Mouse (Mus musculus): Measurements from ENCODE around the gene Dclk3. TPM values are rescaled to one million over a fixed set of nuclear protein-coding genes. Genes with fewer than 3 reads are reported as not detected.

Dclk3 gene
- 10 to 100 TPM; 21.0 to 21.1 TPM for total RNA-seq (2021)

- intact Hi-C loops (cut with DNase I) = no loop called here
- DNase-seq = peak; percentile 24
These were observed at the start of gene Dclk3 for GRCm38 (mm10) chr9:111438904-111439835. Gene Dclk3 (plus strand): TSS chr9:111439081.

GRCm38 (mm10) chr9:111390016-111390415 lies 48.9 kb upstream of the Dclk3 start:
- intact Hi-C loops (cut with DNase I) = no loop called here

GRCm38 (mm10) chr9:111391036-111391435 lies 47.8 kb upstream of the Dclk3 start:
- intact Hi-C loops (cut with DNase I) = no loop called here
- DNase-seq = no peak

More at GRCm38 (mm10) chr9:111390016-111390415, 48.9 kb upstream of the Dclk3 start:
- DNase-seq = peak; percentile 75

- intact Hi-C loops (cut with DNase I) = no loop called here
- DNase-seq = no peak
These were observed 46.9 kb upstream of the Dclk3 start for GRCm38 (mm10) chr9:111391926-111392442.

GRCm38 (mm10) chr9:111395265-111395664 lies 43.6 kb upstream of the Dclk3 start:
- intact Hi-C loops (cut with DNase I) = no loop called here
- no peak for DNase-seq

- no peak for DNase-seq
- intact Hi-C loops (cut with DNase I) = no loop called here
These were observed 40.8 kb upstream of the Dclk3 start for GRCm38 (mm10) chr9:111398059-111398458.

- intact Hi-C loops (cut with DNase I) = no loop called here
- no peak for DNase-seq
These were observed 38.8 kb upstream of the Dclk3 start for GRCm38 (mm10) chr9:111400089-111400488.

GRCm38 (mm10) chr9:111403159-111403558 lies 35.7 kb upstream of the Dclk3 start:
- intact Hi-C loops (cut with DNase I) = no loop called here
- DNase-seq = no peak

GRCm38 (mm10) chr9:111404346-111405079 lies 34.4 kb upstream of the Dclk3 start:
- intact Hi-C loops (cut with DNase I) = no loop called here
- DNase-seq = no peak

GRCm38 (mm10) chr9:111405080-111405428 lies 33.8 kb upstream of the Dclk3 start:
- intact Hi-C loops (cut with DNase I) = no loop called here
- DNase-seq = no peak

- intact Hi-C loops (cut with DNase I) = no loop called here
- DNase-seq = peak; percentile 43
These were observed 30.9 kb upstream of the Dclk3 start for GRCm38 (mm10) chr9:111408012-111408411.

GRCm38 (mm10) chr9:111408427-111408826 lies 30.5 kb upstream of the Dclk3 start:
- intact Hi-C loops (cut with DNase I) = no loop called here
- DNase-seq = no peak

- DNase-seq = no peak
- intact Hi-C loops (cut with DNase I) = no loop called here
These were observed 26.3 kb upstream of the Dclk3 start for GRCm38 (mm10) chr9:111412471-111413160.

GRCm38 (mm10) chr9:111421862-111422261 lies 17.0 kb upstream of the Dclk3 start:
- intact Hi-C loops (cut with DNase I) = loop anchor here (10.0 kb wide), 1 partner anchor 53 kb away; no protein-coding TSS in a partner anchor
- no peak for DNase-seq

- intact Hi-C loops (cut with DNase I) = loop anchor here (10.0 kb wide), 1 partner anchor 52 kb away; no protein-coding TSS in a partner anchor
- DNase-seq = no peak
These were observed 16.3 kb upstream of the Dclk3 start for GRCm38 (mm10) chr9:111422567-111422966.

- DNase-seq = no peak
- intact Hi-C loops (cut with DNase I) = loop anchor here (10.0 kb wide), 1 partner anchor 50 kb away; no protein-coding TSS in a partner anchor
These were observed 13.8 kb upstream of the Dclk3 start for GRCm38 (mm10) chr9:111425113-111425512.

- no peak for DNase-seq
These were observed 12.9 kb upstream of the Dclk3 start for GRCm38 (mm10) chr9:111425952-111426351.

GRCm38 (mm10) chr9:111427891-111428555 lies 10.9 kb upstream of the Dclk3 start:
- DNase-seq = no peak
- intact Hi-C loops (cut with DNase I) = loop anchor here (10.0 kb wide), 1 partner anchor 47 kb away; no protein-coding TSS in a partner anchor

More at GRCm38 (mm10) chr9:111425952-111426351, 12.9 kb upstream of the Dclk3 start:
- intact Hi-C loops (cut with DNase I) = loop anchor here (10.0 kb wide), 1 partner anchor 49 kb away; no protein-coding TSS in a partner anchor

- DNase-seq = no peak
- intact Hi-C loops (cut with DNase I) = loop anchor here (10.0 kb wide), 1 partner anchor 46 kb away; no protein-coding TSS in a partner anchor
These were observed 10.1 kb upstream of the Dclk3 start for GRCm38 (mm10) chr9:111428698-111429362.

Measured in left cerebral cortex, postnatal 4 days (tissue).